Mouse (Mus musculus): Measurements from ENCODE around the gene Rybp.

Gene Rybp

DNA sequence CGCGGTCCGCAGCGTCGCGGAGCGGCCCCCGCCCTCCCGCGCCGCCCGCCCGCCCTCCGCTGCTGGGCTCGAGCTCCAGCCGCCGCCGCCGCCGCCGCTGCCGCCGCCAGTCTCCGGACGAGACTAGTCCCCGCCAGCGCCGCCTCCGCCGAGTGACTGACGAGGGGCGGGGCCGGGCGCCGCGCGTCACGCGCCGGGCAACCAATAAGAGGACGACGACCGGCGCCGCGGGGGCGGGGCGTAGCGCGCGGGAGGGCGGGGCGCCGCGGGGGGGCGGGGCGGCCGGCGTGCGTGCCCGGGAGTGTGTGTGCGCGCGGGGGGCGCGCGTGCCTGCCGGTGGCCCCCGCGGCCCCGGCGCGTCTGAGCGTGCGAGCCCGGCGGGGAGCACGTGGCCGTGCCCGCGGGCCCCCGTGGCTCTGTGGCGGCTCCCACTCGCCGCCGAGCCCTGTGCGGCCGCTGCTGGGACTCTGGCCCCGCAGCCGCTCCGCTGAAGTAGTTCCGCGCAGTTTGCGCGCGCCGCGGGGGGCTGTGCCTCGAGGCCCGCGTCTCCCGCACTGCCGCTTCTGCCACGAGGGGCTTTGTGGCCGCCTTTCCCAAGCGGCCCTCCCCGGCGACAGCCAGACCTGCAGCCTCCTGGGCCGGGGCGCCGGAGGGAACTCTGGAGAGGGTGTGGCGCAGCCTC, at the start of gene Rybp:
TSS of gene Rybp (minus strand) at position 152 of the 682 bp plus-strand sequence.
- peak; percentile 95 for DNase-seq

DNA sequence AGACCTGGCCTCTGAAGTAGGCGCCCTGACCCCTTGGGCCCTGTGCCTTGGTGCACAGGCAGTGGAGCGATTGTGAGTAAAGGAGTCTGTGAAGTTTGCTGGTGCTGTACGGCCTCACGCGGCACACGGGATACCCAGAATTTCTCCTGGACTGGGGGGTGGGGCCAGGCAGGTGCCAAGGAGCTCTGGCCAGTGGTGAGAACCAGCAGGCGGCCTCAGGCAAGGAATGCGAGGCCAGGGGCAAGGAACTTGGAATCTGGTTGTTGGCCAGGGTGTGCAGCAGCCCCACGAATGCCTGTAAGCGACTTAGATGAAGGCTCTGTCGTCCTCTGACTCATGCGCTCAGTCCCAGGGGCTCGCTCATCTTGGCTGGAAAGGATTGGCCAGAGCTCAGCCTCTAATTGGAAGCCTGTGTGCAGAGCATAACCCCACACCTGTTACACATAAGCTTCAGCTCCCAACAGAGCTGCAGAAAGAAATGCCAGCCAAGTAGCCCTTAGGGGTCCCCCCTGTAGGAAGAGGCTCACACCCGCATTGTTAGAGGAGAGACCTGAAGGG, 49.4 kb upstream of the Rybp start:
- DNase-seq, result no peak

DNA sequence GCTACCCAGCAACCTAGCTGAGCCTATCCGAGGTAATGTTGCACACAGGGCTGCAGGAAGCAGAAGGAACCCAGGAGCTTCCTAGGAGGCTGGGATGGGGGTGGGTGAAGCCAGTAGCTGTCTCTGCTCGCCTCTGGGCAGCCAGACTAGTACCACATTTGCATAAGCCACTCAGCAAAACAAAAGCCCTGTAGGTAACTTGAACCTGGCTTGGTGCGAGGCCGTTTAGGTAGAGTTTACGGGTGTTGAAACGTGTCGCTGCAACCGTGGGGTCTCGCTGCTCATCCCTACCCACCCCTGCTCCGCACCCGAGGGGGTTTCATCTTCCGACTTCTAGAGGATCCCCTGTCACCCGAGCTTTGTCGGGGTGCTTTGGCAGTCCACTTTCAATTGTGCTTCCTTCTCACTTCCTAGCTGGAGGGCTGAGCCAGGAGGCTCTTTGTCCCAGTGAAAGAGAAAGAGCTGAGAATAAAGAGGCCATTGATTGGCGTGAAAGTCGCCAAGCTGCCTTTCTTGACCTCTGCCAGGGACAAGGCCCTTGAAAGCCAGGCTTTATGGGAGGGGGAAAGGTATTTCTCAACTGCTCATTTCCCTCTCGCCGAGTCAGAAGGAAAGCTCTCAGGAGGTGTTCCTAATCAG, 48.3 kb upstream of the Rybp start:
- no peak for DNase-seq

DNA sequence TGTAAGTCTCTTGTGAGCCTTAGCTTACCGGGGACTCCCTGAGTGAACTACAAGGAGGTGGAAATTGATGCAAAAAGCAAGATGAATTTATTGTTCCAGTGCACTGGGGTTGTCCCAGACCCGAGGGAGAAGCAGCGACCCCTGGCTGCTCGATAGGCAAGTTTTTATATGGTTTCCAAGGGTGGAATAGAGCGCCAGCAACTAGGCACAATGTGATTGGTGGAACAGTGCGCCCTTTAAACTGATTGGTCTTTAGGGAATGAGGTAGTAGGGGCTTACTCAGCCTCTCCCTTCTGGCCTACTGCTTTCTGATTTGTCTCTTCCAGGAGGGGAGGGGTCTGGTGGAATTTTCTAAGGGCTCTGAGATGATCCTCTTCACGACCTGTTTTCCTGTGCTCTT, 46.5 kb upstream of the Rybp start:
- DNase-seq, result no peak

DNA sequence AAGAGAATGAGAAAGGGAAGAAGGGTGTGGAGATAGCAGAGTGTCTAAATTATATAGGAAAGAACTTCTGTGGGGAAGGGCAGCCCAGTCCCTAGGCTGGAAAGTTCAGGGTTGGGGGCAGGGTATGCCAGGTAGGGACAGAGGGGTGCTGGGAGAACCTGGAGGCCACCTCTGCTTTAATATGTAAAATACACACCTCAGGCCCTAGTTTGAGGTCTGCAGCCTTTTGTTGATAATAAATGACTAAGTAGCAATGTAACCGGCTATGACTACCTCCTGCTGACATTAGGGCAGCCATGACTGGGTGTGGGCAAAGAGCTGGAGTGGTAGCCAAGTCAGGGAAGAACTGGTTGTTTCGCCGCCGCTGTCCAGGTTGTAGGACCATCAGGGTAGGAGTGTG, 45.2 kb upstream of the Rybp start:
- DNase-seq, result no peak

DNA sequence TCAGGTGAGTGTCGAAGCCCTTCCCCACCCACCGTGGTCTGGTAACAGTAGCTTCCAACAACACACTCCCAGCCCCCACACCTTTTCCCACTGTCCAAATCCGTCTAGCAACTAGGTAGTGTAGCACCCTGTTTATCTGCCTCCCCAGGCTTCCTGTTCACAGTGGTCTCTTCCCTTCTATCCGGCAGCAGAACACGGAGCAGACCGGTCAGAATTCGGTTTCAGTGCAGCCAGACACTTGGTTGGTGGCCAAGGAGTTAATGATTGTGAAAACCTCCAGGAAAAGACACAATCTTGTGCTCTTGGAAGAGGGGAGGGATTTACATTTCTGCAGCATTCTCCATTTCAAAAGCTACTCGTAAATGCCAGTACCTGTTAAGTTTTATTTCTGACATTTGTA, 44.3 kb upstream of the Rybp start:
- DNase-seq, result no peak

DNA sequence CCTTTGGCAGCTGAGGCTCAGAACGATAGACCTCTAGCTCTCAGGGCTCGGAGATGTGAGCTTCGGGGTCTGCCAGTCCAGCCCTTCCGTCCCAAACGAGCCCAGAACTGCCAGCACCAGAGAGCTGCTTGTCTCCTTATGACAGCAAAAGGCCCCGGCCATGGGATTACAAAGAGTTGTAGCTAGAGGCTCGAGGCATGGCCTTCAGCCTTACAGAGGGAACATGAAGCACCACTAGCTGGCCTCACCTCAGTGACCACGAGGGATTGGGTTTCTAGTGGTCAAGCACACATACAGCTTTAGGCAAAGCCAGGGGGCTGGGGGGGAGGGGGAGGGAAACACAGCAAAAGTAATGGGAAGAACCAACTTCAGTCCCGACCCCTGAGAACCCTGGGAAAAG, 43.8 kb upstream of the Rybp start:
- no peak for DNase-seq

DNA sequence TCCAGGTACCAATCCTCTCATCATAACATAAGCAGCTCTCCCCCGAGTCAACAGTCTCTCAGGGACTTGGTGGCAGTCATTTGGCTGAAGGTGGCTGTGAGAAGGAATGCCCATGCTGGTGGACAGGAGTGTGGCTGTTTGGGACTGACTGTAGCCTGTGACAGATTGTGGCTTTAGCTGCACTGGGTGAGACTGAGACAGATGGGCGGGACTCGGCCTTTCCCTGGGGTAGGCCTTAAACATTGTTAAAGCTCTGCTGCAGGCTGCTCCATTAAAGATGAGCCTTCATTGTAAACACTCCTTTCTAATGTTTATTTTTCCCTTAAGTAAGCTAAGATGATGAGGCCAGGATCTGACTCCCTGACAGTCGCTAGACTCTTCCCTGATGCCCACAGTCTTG, 42.3 kb upstream of the Rybp start:
- DNase-seq, result no peak

DNA sequence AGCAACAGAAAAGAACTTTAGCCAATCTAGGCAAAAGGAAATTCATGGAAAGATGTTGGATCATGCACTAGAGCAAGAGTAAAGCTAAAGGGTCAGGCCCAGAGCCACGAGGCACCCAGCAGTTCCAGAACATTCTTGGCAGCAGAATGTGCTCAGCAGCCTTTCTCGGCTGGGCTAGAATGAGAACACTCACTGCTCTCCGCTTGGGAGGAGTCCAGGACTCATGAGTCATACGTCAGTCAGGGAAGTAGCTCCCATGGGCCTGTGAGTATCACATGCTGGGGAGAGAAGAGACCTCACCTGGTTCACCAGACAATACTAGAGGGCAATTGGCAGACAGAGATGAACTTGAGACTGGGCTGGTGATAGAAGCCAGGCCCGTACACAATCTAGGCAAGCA, 39.8 kb upstream of the Rybp start:
- DNase-seq, result peak; percentile 34

DNA sequence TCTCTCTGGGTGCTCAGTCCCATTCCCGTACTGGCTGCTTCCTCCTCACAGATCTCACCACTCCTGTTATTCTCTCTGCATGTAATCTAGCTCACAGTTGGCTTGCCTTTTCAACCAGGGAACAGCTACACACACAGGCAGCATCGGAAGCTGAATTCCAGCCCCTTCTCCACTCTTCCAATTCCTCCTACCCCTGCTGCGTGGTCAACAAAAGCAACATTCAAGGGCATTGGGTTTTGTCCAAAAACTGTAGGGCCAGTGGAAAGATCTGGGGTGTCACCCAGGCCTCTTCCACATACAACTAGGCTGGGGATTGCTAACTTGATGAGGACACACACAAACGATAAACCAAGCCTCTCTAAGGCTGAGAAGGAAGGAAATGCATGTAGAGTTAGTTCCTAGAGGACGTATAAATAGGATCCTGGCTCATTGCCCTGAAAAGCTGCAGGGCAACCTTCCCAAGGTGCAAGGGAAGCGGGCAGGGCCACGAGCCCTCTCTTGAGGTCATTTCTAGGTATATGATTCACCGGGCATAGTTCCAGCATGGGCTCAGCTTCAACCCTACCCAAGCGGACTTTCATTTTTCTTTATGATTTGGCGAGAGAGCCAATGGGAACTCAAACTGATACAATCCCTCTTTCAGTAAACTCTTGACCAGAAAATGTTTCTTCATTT, 36.6 kb upstream of the Rybp start:
- peak; percentile 14 for DNase-seq

DNA sequence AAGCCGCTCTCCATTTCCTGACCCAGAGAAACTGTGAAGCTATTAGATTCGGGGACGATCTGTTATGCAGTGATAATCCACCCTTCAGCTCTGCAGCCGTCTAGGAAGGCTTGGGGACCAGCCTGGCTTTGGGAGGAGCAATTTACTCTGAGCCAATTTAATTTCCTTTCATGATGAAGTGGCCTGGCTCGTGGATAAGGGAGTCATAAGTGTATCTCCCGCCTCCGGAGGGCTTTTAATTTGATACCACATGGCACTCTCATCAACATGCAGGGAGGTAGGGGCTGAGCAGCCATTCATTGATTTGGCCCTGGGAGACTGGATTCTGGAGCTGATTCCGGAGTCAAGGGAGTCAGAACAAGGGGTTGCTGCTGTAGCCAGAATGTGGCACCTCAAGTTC, 35.3 kb upstream of the Rybp start:
- DNase-seq, result no peak

DNA sequence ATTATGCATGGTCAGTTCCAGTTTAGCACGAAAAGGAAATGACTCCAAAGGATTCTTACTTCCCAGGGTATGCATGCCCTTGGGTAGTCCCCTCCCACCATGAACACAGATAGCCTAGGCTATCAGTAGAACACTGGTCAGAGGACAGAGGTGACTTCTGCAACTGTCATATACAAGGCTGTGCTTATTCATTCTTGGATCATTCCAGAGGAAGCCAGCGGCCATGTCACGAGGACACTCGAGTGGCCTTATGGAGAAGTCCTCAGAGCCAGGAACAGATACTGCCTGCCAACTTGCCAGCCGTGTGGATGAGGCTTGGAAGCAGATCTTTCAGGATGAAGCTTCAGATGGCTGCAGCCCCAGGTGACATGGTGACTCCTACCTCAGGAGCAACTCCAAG, 34.9 kb upstream of the Rybp start:
- no peak for DNase-seq

DNA sequence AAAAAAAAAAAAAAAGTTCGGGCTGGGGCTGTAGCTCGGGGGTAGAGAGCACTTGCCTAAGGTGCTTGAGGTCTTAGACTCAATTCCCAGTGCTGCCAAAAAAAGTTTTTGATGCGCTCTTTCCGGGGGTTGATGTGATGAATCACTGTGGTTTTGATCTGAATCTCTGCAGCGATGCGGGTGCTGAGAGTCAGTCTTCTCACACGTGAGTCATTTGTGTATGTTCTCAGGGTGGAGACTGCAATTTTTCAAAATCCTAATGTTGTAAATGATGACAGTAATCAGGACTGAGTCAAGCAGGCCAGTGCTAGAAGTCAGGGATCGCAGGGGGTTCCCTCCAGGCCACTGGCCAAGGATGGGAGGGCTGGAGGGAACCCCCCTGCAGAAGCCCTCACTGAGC, 26.9 kb upstream of the Rybp start:
- DNase-seq, result no peak

DNA sequence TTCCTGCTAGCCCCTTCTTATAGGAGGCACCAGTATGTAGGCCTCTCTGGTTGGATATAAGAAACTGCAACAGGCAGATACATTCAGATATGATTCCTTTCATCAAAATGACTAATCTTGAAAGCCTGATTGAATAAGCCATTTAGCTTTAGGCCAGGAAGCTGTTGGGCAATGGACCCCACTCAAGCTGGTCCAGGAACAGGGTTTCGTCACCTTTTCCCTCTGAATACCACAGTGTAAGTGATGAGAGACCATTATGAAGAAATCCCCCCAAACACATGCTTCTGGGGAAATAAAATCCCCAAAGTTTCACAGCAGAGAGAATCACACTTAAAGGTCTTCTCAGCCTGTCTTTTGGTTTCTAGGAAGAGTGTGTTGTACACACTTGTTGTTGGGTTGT, 23.9 kb upstream of the Rybp start:
- no peak for DNase-seq

DNA sequence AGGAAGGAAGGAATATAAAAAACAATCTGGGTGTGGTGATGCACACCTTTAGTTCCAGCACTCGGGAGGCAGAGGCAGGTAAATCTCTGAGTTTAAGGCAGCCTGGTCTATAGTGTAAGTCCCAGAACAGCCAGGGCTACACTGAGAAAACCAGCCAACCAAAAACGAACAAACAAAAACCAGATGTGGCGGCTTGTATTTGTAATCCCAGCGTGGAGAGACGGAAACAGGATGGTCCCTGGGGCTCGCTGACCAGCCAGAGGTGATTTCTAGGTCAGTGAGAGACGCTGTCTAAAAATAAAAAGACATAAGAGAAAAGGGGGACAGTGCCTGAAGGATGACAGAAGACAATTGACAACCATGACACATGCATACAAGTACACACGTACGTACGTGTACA, 17.5 kb upstream of the Rybp start:
- DNase-seq, result no peak

DNA sequence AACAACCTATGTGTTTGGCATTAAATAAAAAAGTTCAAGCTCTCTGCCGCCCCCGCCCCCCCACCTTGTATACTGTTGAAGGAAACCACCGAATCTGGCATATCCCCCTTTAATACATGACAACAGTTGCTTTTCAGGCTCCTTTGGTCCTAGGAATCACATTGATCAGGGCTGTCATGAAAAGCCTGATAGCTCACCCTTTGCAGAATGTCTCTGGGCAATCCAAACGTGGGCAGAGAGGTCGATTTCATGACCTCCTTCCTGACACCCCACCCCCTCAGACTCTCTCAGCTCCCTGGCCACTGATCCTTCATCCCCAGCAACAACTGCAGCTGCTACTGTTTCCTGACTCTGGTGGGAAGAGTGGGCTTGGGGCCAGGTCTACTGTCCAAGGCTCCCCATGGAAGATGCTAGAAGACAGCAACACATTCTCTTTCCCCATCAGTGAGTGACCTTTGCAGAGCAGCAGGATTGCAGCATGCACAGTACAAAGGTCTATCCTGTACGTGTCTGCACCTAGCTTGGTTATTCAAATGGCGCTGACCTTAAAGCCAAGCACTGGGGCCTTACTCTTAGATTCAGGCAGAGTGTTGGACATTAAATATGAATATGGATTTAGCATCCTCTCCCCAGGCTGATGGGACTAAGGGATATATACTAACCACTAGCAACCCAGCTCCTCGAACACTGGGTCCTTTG, 14.3 kb upstream of the Rybp start:
- no peak for DNase-seq

DNA sequence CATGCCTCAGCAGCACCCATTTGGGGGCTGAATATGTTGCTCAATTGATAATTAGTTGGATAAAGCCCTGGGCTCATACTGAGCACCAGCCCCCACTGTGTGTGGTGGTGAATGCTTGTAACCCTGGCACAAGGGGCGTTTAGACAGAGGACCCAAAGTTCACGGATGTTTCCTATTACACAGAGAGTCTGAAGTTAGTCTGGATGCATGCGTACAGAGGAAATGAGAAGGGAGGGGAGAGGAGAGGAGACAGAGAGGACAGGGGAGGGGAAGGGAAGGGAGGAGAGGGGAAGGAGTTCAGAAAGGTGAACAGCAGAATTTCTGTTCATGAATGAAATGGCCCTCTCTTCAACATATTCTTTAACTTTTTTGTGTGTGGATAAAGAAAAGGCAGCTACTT, 13.5 kb upstream of the Rybp start:
- no peak for DNase-seq

DNA sequence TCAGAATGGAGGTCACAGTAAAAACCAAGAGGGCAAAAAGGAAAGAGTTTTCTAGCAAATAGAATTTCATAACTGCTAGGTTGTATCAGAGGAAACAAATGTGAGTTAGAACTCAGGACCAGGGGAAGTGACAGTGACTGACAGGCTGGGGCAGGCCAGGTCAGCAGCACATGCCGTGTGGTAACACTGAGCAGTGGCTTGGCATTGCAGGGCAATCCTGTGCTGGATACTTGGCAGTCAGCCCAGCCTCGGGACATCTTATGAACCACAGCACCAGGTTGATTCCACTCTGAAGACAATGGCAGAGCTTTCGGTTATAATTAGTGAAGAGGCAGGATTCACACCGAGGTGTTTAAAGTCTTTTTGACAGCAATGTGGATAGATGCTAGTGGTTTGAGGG, 11.7 kb upstream of the Rybp start:
- no peak for DNase-seq

DNA sequence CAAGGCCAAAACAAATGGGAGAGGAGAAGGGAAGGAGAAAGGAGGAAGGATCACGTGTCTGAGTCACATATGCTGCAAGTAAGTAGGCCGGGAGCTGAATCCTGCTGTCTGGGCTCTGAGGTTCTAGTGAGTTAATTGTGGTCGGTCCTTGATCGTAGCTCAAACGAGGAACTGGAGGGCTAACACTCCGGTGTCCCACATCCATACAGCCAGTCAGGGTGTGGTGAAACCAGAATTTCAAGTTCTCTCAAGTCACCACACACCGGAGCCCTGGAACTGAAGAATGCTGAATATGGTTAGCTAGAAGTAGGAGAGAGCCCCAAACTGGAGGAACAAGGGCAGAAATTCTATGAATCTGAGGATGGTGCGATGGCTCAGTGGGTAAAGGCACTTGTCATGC, 10.3 kb upstream of the Rybp start:
- DNase-seq, result no peak

DNA sequence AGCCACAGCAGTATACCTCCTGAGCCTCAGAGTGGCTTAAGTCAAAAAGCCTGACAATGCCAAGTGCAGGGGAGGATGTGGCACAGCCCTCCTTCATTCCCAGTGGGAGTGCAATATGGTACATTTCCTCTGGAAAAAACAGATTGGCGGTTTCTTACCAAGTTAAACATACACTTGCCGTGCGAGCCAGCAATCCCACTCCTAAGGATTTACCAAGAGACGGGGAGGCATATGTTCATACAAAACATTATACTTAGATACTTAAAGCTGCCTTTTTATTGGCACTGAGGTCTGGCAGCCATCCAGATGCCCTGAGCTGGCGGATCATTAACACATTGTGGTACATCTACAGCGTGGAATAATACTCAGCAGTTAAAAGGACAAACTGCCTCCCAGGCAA, 5.1 kb upstream of the Rybp start:
- DNase-seq, result no peak

DNA sequence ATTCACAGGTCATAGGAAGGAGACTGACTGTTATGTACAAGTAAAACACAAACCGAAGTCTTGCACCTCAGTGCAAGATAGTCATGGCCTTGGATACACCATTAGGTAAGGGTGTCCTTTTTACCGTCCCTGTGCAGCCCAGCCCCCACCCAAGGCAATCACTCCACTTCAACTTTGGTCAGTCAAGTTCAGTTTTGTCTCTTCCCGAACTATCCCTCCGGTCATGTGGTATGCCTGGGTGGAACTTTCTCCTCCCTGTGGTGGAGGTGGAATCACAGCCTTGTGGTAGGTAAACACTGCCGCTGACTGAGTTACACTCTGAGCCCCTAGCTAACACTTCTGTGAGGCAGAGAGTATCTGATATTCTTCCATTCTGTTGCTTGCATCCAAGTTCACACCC, 1.8 kb upstream of the Rybp start:
- DNase-seq, result peak; percentile 23

DNA sequence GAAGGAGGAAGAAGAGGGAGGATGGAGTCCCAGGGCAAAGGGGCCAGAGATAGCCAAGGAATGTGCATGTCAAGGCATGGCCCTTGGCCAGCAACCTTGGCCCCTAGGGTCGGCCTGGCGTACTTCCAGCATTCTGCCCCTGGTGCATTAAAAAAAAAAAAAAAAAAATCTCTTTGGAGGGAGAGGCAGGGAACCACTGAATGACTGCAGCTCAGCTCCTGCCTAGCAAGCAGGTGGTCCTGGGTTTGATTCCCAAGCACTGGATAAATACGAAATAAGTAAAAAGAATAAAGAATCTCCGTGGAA, 1.4 kb upstream of the Rybp start:
- no peak for DNase-seq

DNA sequence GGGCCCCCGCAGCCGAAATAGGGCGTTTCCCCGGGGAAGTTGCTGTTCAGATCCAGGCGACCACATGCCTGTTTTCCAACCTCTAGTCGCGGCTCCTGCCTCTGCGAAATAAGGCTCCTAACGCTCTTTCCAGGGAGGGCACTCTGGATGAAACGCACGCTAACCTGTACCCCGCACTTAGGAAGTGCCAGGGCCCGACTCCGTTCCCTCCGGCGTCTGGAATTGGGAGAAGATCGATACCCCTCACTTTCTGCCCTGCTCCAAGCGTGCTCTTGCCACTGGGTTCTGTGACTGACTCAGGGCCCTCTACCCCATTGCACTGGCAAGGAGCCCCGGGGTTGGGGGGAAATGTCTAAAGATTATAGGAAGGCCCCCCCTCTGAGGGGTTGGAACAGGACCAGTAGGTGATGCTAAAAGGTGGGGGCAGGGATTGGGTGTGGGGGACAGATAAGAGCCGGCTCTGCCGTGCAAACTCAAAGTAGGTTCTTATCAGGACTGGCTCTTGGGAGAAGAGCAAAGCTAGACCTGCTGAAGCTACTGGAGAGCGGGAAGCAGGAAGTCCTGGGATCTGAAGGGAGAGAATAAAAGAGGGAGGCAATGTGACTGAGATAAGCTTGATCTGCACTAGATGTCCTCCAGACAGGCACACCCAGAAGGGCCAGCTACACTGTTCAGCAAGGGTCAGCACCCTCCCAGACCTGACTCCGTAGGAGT, 888 bp upstream of the Rybp start:
- peak; percentile 82 for DNase-seq
